Mouse (Mus musculus) liver, embryonic 14.5 days (tissue): ENCODE data around the gene Bbs12. TPM values are rescaled to one million over a fixed set of nuclear protein-coding genes. Genes with fewer than 3 reads are reported as not detected.
A peak's percentile ranks its signal among the peaks of the same experiment; 100 is the strongest.

Experiments used
- ATAC-seq: fragments of 200-750 bp; cut with Nextera tagmentation; 2 replicates; pipeline ENCODE4 v1.8.0; 2017; ENCODE audit warnings: moderate number of reproducible peaks, mild to moderate bottlenecking, moderate library complexity; ENCODE audit not compliant: insufficient read depth
- DNase-seq, 3 experiments: peaks; one replicate each; pipeline ENCODE4 v3.0.0-alpha.2; 2012 to 2013; ENCODE audit warnings: low read depth in 3 of 3, low spot score in 3 of 3
- H3K27ac ChIP-seq: fragments of 300-500 bp; sonication (generic); 2 replicates; pipeline ENCODE4 v1.5.1; 2014; ENCODE audit warnings: moderate library complexity, mild to moderate bottlenecking, control low read depth, inconsistent platforms
- H3K27me3 ChIP-seq: fragments of 300-500 bp; sonication (generic); 2 replicates; pipeline ENCODE4 v1.6.1; 2014; ENCODE audit warnings: mild to moderate bottlenecking, low read length, moderate library complexity; ENCODE audit not compliant: control insufficient read depth, insufficient read depth
- H3K36me3 ChIP-seq: fragments of 300-500 bp; sonication (generic); replicated peaks from 2 replicates; pipeline ENCODE4 v1.6.1; 2014; ENCODE audit warnings: low read depth; ENCODE audit not compliant: control insufficient read depth, insufficient read depth
- H3K4me1 ChIP-seq, 2 experiments: fragments of 200-500 bp in 1 of 2; fragments of 300-500 bp in 1 of 2; sonication (generic) in 1 of 2; replicated peaks; 2 replicates each; pipeline ENCODE4 v1.6.1; 2012 to 2014; ENCODE audit warnings: antibody characterized with exemption in 1 of 2, inconsistent platforms in 1 of 2, low read length in 1 of 2; ENCODE audit not compliant: control insufficient read depth in 2 of 2, insufficient read depth in 2 of 2
- H3K4me2 ChIP-seq: fragments of 300-500 bp; sonication (generic); 2 replicates; pipeline ENCODE4 v1.6.1; 2014; ENCODE audit warnings: low read depth, mild to moderate bottlenecking, control low read depth, moderate library complexity
- H3K4me3 ChIP-seq, 2 experiments: fragments of 200-500 bp in 1 of 2; fragments of 300-500 bp in 1 of 2; sonication (generic) in 1 of 2; 2 replicates each; pipeline ENCODE4 v1.5.1; 2012 to 2014; ENCODE audit warnings: low read depth in 2 of 2, low read length in 2 of 2, mild to moderate bottlenecking in 2 of 2, control low read depth in 1 of 2, inconsistent platforms in 1 of 2, moderate library complexity in 1 of 2; ENCODE audit not compliant: insufficient read depth in 1 of 2
- H3K9ac ChIP-seq: fragments of 300-500 bp; sonication (generic); replicated peaks from 2 replicates; pipeline ENCODE4 v1.6.1; 2014; ENCODE audit warnings: mild to moderate bottlenecking, control low read depth, moderate library complexity
- H3K9me3 ChIP-seq: fragments of 300-500 bp; sonication (generic); 2 replicates; pipeline ENCODE4 v1.6.1; 2016; ENCODE audit warnings: low read length, mixed read lengths; ENCODE audit not compliant: control insufficient read depth
- CTCF ChIP-seq: IDR thresholded peaks from 2 replicates; pipeline ENCODE4 v1.5.1; 2016; ENCODE audit warnings: antibody characterized with exemption, low read depth, control low read depth
- EP300 ChIP-seq: IDR thresholded peaks from 2 replicates; pipeline ENCODE4 v1.6.1; 2016; ENCODE audit warnings: antibody characterized with exemption, low read depth
- WGBS: fragments of 180-500 bp; shearing (Covaris S2); extraction: QIAGEN DNeasy Blood & Tissue Kit; methylation state at CpG from one replicate; pipeline ENCODE4 v1.1.7; 2014; ENCODE audit not compliant: insufficient replicate concordance; 5-methylcytosine and 5-hydroxymethylcytosine counted together
- polyA plus RNA-seq, 2 experiments: library from polyadenylated mRNA; depleted of rRNA in 1 of 2; stranded (reverse) in 1 of 2; unstranded in 1 of 2; fragments of >200 nt; fragmentation: Nextera tagmentation in 1 of 2; extraction: Ambion mirVana in 1 of 2; gene quantifications; 2 replicates each; pipeline versions ENCODE4 v1.2.1 to v1.2.3; 2012 to 2014

Gene Bbs12
- polyA plus RNA-seq, 2 experiments = 2.2 to 4.4 TPM

DNA sequence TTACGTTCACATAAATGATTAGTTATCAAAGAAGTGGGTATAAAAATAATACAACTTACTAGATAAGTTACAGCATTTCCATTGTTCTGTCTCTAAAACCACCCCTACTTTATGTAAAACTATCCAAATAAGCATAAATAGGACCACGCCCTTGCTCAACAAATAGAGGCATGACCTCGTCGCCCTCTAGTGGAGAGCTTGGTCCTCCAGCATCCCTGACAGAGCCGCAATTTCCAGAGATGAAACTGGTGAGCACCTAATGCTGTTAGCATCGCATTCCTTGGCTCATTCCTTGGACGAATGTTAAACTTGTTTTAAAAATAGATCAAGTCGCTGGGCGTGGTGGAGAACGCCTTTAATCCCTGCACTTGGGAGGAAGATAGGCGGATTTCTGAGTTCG lies 9.7 kb upstream of the Bbs12 start:
- no peaks in the 10 kb centered on the region for H3K27me3 ChIP-seq
- no peak overlapping the region for H3K9ac ChIP-seq
- TF ChIP-seq CTCF (peak; percentile 95), EP300 (no peak; the same call in 1 of the 2 replicates)
- H3K4me1 ChIP-seq = peaks cover 6 to 14% of the 10 kb centered on the region in 2 experiments
- 26% methylated on average over 12 of the region's 12 CpGs for WGBS
- no peak overlapping the region for H3K4me2 ChIP-seq
- H3K27ac ChIP-seq = no peak overlapping the region
- no peak overlapping the region for H3K4me3 ChIP-seq
- ATAC-seq (peak; percentile 42; the same call in 1 of the 2 replicates), DNase-seq (peak; percentile 50 to 70 (median 61))
- no peaks in the 10 kb centered on the region for H3K36me3 ChIP-seq
- H3K9me3 ChIP-seq = no peaks in the 10 kb centered on the region

DNA sequence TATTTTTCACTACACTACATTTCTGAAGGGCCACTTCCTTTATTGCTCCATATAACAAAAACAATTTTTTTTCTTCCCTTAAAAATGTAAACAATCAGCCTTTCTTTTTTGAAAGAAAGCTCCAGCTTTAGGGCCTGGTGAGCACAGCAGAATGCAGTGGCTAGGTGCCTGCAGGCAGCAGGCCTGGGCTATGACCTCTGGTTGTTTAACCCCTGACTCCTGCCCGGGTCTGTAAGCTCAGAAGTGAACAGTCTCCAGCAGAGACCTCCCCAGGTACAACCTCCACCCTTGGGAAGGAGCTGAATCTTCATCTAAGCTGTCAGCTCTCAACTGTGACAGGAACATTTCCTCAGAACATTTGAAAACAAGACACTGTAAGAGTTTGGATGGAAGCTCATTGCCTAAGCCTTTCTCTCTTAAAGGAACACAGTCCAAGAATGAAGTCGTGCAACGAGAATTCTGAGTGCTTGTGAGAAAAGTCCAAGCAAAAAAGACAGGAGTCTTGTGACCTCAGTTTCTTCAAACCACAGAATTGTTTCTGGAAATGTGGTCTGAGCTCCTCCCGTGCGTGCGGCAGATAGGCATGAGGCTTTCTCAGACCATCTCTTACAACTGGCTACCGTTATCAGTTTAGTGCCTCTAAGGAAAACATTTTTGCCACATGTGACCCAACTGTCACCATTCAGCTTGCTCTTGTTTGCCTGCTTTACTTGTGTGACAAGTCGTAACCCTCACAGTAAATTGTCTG lies 8.8 kb upstream of the Bbs12 start:
- TF ChIP-seq EP300 (peak; percentile 82), CTCF (no peak)
- Histone ChIP-seq H3K36me3 (no peaks in the 10 kb centered on the region), H3K27ac (peak overlapping the region; percentile 57), H3K4me3 (no peak overlapping the region), H3K9ac (peak overlapping the region; percentile 16), H3K9me3 (no peaks in the 10 kb centered on the region), H3K4me1 (peaks cover 6 to 14% of the 10 kb centered on the region in 2 experiments), H3K27me3 (no peaks in the 10 kb centered on the region), H3K4me2 (peak overlapping the region; percentile 3; the same call in 1 of the 2 replicates)
- 6% methylated on average over 8 of the region's 8 CpGs for WGBS
- ATAC-seq (peak; percentile 91), DNase-seq (peak; percentile 47 to 63 (median 51))

DNA sequence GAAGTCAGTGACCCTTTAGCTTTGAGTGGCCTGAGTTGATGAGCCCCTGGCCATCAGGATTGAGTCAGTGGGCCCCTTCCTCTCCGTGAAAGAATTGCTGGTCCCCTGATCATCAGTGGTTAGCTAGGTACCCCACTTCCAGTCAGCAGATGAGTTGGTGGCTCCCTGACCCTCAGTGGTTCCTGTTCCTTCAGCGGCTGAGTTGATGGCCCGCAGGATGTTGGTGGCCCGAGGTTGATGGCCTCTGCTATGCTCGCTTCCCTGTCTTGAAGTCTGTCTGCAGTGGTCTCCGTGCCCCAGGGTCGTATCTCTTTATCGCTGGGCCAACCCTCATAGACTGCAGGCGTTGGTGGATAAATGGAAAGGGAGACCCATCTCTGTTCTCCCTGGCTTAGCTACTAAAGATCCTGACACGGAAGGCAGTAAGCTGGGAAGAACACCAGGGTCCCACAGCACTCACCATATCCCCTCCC lies 421 bp upstream of the Bbs12 start:
- no peak for DNase-seq
- no peak overlapping the region for H3K27ac ChIP-seq
- H3K36me3 ChIP-seq = no peaks in the 10 kb centered on the region
- no peaks in the 10 kb centered on the region for H3K9me3 ChIP-seq
- H3K4me2 ChIP-seq = peak overlapping the region; percentile 89
- H3K27me3 ChIP-seq = no peaks in the 10 kb centered on the region
- WGBS = 1% methylated on average over 10 of the region's 10 CpGs
- peaks cover 9 to 12% of the 10 kb centered on the region in 2 experiments for H3K4me1 ChIP-seq
- peak; percentile 62 for ATAC-seq
- peak overlapping the region; percentile 94 for H3K9ac ChIP-seq
- TF ChIP-seq EP300 (no peak), CTCF (no peak)
- H3K4me3 ChIP-seq = peak overlapping the region; percentile 65 to 95

DNA sequence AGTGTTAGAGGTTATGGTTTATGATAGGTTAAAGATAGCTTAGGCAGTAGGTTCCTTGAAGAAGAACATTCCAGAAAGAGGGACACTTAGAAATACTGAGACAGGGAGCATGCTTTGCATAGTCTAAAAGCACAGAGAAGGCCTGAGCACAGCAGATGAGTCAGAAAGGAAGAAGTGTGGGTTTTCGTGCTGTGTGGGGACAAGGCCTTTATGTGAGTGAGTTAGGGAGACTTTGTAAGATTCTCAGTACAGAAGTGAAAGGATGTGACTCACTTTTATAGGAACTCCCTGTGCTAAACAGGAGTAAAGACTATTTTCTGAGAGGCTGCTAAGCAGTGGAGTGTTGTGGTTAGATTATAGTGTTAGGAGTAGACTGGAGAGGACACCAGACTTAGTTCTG lies 1.0 kb downstream of the Bbs12 start:
- WGBS = 16% methylated on average over 1 of the region's 1 CpGs
- Histone ChIP-seq H3K27ac (no peak overlapping the region; the same call in 1 of the 2 replicates), H3K4me2 (peak overlapping the region; percentile 89), H3K9ac (peak overlapping the region; percentile 29; the same call in 1 of the 2 replicates), H3K27me3 (no peaks in the 10 kb centered on the region), H3K9me3 (no peaks in the 10 kb centered on the region), H3K36me3 (no peaks in the 10 kb centered on the region), H3K4me1 (peaks cover 9 to 12% of the 10 kb centered on the region in 2 experiments), H3K4me3 (peak overlapping the region in 1 of 2 experiments; percentile 95; a peak in 2 of 4 replicates)
- no peak for TF ChIP-seq CTCF
- TF ChIP-seq EP300 = no peak
- DNase-seq = no peak
- ATAC-seq = no peak

DNA sequence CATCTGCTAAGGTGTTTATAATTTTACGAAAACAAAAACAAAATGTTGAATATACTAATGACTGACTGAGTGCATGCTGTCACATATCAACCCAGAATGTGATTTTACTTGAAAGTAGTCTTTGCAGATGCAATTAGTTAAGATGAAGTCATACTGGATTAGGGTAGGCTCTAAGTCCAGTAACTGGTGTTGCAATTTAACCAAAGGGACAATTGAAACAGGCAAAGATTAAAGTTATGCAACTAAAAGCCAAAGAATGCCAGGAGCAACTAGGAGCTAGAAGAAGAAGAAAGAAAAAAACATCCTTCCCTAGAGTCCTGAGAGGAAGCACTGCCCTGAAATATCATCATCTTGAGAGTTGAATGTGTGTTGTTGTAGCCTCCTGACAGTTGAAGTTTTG lies 3.9 kb downstream of the Bbs12 start:
- Histone ChIP-seq H3K27ac (no peak overlapping the region), H3K9me3 (no peaks in the 10 kb centered on the region), H3K27me3 (no peaks in the 10 kb centered on the region), H3K36me3 (no peaks in the 10 kb centered on the region), H3K9ac (no peak overlapping the region), H3K4me1 (peaks cover 9 to 12% of the 10 kb centered on the region in 2 experiments), H3K4me2 (no peak overlapping the region), H3K4me3 (no peak overlapping the region)
- ATAC-seq (no peak), DNase-seq (no peak)
- 73% methylated on average over 1 of the region's 1 CpGs for WGBS
- TF ChIP-seq CTCF (no peak), EP300 (no peak)
